Mouse (Mus musculus) cerebral cortex, adult 2 months (tissue): Measurements from ENCODE around the gene Sap30l.

Experiments used
- WGBS: fragments of 180-500 bp; shearing (Covaris S2); methylation state at CpG from one replicate; pipeline ENCODE4 v1.1.7; 2018; 5-methylcytosine and 5-hydroxymethylcytosine counted together

The Sap30l gene

DNA sequence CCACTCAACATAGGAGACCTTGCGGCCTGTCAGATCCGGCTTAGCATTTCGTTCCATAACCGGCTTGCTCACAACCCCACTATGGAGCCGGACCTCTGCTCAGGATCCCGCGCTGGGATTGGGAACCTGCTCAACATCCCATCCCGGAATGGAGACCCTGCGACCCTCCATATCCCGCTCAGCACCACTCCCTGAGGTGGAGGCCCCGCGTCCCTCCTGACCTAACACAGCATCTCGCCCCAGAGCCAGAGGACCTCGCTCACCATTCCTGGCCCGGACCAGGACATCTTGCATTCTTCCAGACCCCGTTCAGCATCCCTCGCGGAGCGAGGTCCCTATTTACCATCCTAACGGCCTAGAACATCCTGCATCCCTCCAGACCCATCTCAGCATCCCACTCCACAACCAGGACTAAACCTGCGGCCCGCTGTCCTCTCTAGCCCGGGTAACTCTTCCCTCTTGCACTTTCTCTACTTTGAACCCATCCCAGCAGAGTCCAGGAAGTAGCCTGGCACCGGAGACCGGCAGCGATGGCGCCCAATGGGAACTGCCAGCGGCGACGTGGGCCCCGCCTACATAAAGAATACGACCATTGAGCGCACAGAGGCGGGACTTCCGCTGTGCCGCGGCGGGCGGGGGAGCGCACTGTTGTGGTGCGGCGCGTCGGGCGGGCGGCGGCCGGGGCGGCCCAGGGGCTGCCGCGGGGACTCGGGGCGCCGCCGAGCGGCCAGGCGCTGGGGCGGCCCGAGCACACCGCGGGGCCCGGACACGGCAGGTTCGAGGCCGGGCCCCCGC lies at the start of gene Sap30l:
Gene Sap30l, plus strand, starts transcription at position 667 of the 795 bp plus-strand sequence.
- WGBS: under 1% methylated on average over 60 of the region's 66 CpGs

GRCm38 (mm10) chr11:57753538-57754203 lies 47.8 kb upstream of the Sap30l start:
- 73% methylated on average over 14 of the region's 14 CpGs for WGBS

- 87% methylated on average over 9 of the region's 9 CpGs for WGBS
Observed at GRCm38 (mm10) chr11:57758621-57759020, 42.8 kb upstream of the Sap30l start.

DNA sequence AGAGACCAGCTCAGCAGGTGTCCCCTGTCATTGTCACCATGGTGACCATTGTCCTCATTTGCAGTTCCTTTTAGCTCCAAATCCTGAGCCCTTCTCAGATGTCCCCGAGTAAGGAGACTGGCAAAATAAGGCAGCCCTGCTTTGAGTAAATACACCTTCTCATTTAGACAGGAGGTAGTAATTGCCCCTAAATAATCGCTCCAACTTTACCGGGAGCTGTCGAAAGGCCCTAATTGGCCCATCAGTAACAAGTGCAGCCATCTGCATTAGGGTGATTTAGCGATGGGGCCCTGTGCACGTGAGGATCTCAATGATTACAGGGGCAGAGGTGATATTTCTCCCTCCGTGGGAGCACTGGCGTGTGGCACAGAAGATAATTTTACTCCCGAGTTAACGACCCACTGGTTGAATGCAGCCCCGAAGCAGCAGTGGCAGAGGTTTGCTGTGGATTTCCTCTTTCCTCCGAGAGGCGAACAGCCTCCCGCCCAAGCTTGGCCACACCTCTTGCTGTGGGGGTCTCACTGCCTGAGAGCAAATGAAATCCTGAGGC lies 40.9 kb upstream of the Sap30l start:
- WGBS: 43% methylated on average over 14 of the region's 14 CpGs

GRCm38 (mm10) chr11:57761347-57761746 lies 40.1 kb upstream of the Sap30l start:
- WGBS: 97% methylated on average over 4 of the region's 4 CpGs

GRCm38 (mm10) chr11:57764124-57764523 lies 37.3 kb upstream of the Sap30l start:
- whole genome bisulfite sequencing: 88% methylated on average over 3 of the region's 3 CpGs

DNA sequence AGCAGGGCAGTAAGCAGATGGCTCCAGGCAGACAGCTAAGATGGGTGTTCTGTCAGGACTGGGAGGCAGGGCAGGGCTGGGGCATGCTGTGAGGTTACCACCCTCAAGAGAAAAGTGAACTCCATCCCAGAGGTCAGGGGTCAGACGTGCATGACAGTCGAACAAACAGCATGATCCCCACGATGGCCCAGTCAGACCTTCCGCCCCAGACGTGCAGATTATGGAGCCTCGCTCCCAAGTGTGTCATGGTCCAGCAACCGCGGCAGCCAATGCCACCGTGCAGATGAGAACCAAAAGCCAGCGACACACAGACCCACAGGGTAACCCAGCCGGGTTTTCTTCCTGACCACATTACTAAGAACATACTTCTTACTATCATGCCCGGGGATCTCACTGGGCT lies 34.8 kb upstream of the Sap30l start:
- 83% methylated on average over 12 of the region's 12 CpGs for WGBS

GRCm38 (mm10) chr11:57767171-57767570 lies 34.3 kb upstream of the Sap30l start:
- WGBS: 78% methylated on average over 6 of the region's 6 CpGs

DNA sequence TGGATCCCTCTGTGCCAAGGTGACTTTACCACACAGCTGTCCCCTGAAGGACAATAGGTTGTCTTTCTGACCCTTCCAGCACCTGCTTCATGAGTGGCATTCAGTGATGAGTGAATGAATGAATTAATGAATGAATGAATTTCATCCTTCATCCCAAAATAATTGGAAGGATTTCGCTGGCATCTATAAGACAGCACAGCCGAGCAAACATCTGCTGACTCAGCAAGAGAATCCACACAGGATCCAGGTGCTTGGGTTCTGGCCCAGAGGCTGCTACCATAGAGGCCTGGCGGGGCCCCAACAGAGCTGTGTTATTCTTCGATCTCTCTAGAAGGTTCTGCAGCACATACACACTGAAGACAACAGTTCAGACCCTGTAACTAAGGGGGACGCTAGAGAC lies 30.7 kb upstream of the Sap30l start:
- 89% methylated on average over 5 of the region's 5 CpGs for WGBS

DNA sequence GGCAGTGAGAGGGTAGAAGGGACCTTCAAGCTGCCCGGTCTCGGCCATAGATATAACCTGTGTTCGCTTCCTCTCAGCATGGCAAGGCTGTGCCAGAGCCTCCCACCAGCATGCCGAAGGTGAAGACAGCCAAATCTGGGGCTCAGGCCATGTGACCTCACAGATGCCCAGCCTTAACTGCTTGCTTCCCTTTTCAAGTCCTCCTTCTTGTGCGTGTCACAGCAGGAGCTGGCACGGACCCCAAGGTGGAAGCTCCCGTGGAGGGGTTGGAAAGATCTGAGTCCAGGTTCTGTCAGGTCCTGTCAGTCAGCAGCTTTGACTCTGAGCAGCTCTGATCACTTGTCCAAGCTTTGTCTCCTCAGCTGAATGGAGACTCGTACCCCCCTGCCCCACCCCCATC lies 29.8 kb upstream of the Sap30l start:
- WGBS: 86% methylated on average over 8 of the region's 8 CpGs

DNA sequence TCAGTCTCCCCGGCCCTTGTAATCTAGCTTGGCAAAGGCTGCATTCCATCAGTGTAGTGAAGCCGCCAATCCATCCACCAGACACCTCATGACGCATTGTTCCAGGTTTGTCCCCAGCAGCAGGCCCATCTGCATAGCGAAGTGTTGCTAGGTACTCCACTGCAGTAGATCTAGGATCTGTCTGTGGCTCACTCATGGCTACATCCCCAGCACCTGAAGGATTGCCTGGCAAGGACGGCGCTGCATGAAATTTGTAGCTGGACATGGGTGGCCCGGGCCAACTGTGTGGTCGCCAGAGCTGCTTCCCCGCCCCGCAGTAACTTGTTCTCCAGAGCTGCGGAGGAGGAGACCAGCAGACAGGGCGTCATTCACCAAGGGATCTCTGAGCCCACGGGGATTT lies 28.0 kb upstream of the Sap30l start:
- WGBS: 69% methylated on average over 13 of the region's 13 CpGs

- WGBS: 47% methylated on average over 4 of the region's 4 CpGs
Observed at GRCm38 (mm10) chr11:57773936-57774335, 27.5 kb upstream of the Sap30l start.

DNA sequence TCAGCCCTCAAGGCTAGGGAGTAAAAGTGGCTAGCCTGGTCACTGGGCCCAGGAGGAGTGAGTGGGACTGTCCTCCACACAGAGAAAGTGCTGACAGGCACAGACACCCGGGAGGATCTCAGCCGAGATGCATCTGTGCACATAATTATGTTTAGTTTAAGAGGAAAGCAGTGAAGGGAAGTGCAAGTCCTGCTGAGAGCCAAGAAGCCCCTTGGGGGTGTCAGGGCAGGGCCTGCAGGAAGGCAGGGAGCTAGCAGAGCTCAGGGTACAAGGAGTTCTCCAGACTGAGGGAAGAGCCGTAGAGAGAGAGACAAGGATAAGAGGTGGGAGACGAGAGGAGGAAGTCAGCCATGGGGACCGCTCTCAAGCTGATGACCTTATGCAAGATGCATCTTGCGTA lies 25.6 kb upstream of the Sap30l start:
- WGBS: 74% methylated on average over 6 of the region's 6 CpGs

DNA sequence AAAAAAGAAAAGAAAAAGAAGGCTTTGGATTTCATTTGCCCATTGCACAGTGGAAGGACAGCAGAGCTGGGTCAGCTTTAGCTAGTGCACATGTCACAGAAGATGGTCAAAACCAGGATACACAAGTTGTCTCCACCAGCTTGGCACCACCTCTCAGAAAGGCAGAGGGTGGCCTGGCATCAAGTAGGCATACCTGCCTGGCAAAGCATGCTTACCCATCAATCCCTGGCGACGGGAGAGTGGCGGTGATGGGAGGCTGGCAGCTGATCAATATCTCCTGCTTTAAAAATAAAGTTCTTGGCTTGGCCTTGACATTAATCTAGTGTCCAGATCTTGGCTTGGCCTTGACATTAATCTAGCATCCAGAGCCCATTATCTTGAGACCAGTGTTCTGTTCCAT lies 24.9 kb upstream of the Sap30l start:
- WGBS: 86% methylated on average over 3 of the region's 3 CpGs

- WGBS: 24% methylated on average over 5 of the region's 5 CpGs
Observed at GRCm38 (mm10) chr11:57778349-57778748, 23.1 kb upstream of the Sap30l start.

DNA sequence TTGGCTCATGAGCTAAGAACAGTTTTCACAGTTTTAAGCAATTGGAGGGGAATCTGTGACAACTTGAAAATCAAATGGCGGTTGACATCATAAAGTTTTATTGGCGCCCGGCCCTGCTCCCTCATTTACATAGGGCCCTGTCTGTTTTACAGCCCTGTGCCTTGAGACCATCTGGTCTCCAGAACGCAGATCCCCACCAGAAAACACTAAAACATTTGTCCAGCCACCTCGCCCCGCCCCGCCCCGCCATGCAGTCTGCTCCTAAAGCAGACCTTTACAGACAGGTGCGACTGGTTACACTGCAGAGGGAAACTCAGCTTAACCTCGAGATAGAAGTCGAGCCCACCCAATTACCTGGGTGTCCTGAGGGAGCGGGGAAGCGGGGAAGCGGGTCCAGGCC lies 21.6 kb upstream of the Sap30l start:
- 93% methylated on average over 14 of the region's 14 CpGs for WGBS

- 49% methylated on average over 18 of the region's 18 CpGs for WGBS
Observed at GRCm38 (mm10) chr11:57786616-57787418, 14.6 kb upstream of the Sap30l start.

GRCm38 (mm10) chr11:57787913-57788312 lies 13.5 kb upstream of the Sap30l start:
- 46% methylated on average over 3 of the region's 3 CpGs for WGBS

- WGBS: 32% methylated on average over 21 of the region's 21 CpGs
Observed at GRCm38 (mm10) chr11:57790866-57791535, 10.4 kb upstream of the Sap30l start.

DNA sequence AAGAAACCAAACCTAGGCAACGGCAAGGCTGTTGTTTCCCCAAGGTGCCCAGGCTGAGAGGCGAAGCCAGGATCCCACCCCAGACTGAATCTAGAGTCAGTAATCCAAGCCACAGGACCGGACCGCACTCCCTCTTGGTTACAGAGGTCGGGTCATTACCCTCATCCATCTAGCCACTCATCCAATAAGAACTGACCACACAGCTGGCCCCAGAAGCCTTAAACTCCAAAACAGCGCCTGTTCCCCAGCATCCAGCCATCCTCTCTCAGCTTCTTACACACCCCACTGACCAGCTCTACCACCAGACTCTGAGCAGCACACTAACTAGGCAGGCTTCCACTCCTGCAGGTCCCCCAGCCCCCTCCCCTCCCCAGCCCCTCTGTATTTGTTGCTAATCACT lies 6.4 kb upstream of the Sap30l start:
- WGBS: 68% methylated on average over 6 of the region's 6 CpGs

- 58% methylated on average over 9 of the region's 9 CpGs for WGBS
Observed at GRCm38 (mm10) chr11:57797828-57798227, 3.6 kb upstream of the Sap30l start.

GRCm38 (mm10) chr11:57799456-57799855 lies 2.0 kb upstream of the Sap30l start:
- 94% methylated on average over 10 of the region's 10 CpGs for WGBS
